Mouse (Mus musculus) MN1 (cell line): ENCODE results near the gene Polr3g.
"Not testable (repeated sequence)": the region's sequence is repeated elsewhere in the genome, so short reads cannot be mapped to it uniquely, and the experiment has no call there.

Source experiments
- DNase-seq: peaks from one replicate; pipeline ENCODE4 v3.0.0-alpha.2; 2016; ENCODE audit warnings: low spot score

Gene Polr3g

GRCm38 (mm10) chr13:81629395-81629794 is 81.4 kb downstream of the Polr3g start:
- DNase-seq: no peak

DNA sequence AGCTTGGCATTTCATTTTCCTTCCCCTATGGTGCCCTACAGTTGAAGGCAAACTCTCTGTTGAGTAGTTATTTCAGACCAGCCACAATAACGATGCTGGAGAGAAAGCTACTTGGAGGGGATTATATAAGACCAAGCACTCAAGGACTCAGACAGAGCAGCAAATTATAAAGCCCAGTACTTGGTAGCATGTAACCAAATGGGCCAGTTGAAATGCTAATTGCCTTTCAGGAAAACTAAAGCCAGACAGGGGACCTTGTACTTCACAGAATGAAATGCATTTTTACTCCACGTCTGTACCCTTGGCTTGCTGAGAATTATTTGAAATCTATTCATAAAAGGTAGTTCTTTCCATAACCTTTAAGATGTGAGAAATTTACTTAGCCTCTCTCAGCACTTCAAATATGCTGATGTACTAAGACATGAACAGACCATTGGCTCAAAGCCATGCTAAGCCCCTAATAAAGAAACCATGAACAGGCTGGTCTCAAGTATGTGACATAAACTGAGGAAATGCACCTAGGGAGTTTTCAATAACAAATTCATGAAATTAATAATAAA is 82.1 kb downstream of the Polr3g start:
- DNase-seq: no peak

DNA sequence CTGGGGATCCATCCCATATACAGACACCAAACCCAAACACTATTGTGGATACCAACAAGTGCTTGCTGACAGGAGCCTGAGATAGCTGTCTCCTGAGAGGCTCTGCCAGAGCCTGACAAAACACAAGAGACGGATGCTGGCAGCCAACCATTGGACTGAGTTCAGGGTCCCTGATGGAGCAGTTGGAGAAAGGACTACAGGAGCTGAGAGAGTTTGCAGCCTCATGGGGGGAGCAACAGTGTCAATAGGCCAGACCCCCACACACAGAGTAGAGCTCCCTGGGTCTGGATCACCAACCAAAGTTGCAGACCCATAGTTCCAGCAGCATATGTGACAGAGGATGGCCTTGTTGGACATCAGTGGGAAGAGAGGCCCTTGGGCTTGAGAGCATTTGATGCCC is 83.0 kb downstream of the Polr3g start:
- not testable (repeated sequence) for DNase-seq
